Mouse (Mus musculus): ENCODE measurements around the gene Col25a1.

Gene Col25a1

DNA sequence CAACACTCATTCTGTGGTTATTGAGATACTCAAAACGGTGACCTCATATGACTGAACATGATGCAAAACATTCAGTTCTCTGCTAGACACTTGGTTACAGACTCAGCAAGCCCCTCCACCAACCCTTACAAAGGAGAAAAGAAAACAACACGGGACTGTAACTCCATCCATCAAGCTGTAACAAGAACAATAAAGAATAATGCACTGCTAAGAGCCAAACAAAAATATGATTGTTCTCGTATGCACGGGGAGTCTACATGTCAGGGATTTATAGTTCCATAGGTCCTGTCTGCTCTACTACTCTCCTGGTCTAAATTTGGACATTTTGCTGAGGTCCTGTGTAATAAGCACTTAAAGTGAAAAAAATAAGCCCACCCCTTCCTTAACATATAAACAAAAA, 29.6 kb downstream of the Col25a1 start:
- in situ Hi-C loops (cut with MboI) = no loop called here

DNA sequence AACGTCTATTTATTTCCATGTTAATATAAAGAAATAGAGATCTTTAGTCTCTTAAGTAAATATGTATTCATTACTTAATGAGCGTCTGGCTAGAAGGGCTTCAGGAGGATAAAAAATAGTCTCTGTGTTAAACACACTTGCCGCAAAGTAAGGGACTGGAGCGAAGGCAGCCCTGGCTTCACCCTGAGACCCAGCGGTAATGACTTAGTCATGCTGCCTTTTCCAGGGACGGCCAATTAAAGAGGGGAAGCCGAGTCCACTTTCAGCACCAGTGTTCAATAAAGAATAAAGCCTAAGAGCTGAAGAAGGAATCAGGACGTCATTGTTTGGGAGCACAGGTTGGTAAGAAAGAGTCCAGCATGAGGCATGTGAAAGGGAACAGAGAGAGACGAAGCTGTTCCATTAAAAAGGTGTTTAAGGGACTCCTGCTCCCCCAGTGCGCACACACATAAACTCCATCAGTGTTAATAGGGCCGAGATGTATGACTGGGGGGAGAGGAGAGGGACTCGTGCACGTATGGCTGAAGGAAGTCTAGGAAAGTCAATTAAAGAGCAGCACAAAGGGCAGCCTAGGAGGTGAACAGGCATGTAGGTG, 30.1 kb downstream of the Col25a1 start:
- in situ Hi-C loops (cut with MboI) = no loop called here

- in situ Hi-C loops (cut with MboI) = no loop called here
Measured at GRCm38 (mm10) chr3:130166875-130167274, 35.6 kb downstream of the Col25a1 start.

DNA sequence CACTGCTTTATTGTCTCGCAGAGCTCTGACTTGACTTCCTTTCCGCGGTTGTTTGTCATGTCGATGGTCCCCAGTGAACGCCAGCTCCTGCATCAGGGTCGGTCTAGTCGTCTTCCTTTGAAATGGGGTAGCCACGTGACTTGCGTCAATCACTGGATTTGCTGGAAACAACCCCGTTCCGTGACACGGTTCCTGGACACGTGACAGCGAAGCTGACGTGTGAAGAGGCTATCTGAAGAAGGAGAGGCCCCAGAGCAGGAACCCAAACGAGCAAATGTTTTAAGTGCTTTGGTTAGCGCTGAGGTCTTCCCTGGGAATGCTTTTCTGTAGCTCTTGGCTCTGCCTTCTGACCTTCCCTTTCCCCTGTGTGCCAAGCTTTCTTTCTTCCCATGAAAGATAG, 41.5 kb downstream of the Col25a1 start:
- in situ Hi-C loops (cut with MboI) = no loop called here

- in situ Hi-C loops (cut with MboI) = no loop called here
Measured at GRCm38 (mm10) chr3:130180181-130180940, 49.1 kb downstream of the Col25a1 start.

GRCm38 (mm10) chr3:130180964-130181590, 49.8 kb downstream of the Col25a1 start:
- in situ Hi-C loops (cut with MboI) = no loop called here

DNA sequence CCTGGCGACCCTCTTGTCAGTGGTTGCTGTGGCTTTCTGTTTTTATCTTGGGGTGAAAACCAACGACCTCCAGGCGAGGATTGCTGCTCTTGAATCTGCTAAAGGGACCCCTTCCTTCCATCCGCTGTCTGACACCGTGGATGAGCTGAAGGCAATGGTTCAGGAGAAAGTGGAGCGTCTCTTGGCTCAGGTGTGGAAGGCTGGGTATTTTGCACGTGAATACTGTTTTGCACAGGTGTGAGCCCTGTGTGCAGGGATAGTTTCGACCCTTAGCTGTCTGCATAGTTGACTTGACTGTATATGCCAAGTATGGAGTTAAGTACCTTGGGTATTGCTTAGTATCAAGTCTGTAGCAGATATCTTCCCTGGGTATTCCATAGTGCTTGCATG, 50.3 kb downstream of the Col25a1 start:
- in situ Hi-C loops (cut with MboI) = no loop called here

GRCm38 (mm10) chr3:130182450-130182849, 51.1 kb downstream of the Col25a1 start:
- in situ Hi-C loops (cut with MboI) = no loop called here

- in situ Hi-C loops (cut with MboI) = no loop called here
Measured at GRCm38 (mm10) chr3:130185111-130185510, 53.8 kb downstream of the Col25a1 start.

DNA sequence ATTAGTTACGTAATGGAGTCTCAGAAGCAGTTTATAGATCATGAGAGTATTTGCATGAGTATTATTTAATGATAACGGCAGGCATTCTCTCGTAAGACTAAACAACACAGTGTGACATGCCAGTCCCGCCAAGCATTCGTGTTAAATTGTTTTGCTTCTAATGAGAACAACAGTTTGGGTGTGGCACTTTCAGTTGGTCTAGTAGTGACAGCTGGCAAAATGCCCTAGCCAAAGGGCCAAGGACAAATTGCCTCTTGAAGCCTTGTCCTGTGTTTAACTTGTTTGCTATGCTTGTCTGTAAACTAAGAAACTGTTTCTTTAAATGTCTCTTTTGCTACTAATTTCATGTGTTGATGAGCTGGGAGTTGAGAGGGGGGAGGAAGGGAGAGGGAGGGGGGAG, 56.3 kb downstream of the Col25a1 start:
- in situ Hi-C loops (cut with MboI) = no loop called here

- in situ Hi-C loops (cut with MboI) = no loop called here
Measured at GRCm38 (mm10) chr3:130193450-130193849, 62.1 kb downstream of the Col25a1 start.

GRCm38 (mm10) chr3:130214631-130215030, 83.3 kb downstream of the Col25a1 start:
- in situ Hi-C loops (cut with MboI) = no loop called here

DNA sequence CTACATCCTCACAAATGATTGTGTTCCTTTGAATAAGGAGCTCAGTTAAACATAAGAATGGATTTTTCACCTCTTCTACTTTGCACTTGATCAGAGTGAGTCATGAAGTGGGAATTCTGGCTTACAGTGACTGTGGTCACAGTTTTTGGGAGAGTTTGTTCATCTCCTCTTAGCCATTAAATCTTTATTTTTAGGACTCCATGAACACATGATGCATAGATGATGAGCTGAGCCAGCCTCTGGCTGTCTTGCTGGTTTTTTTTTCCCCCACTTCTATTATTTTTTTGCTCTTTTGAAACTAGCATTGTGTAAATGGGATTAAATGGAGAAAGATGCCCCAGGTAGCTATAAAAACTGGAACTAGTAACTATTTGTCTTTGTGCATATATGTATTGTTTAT, 84.8 kb downstream of the Col25a1 start:
- in situ Hi-C loops (cut with MboI) = no loop called here

GRCm38 (mm10) chr3:130216646-130217045, 85.3 kb downstream of the Col25a1 start:
- in situ Hi-C loops (cut with MboI) = no loop called here

DNA sequence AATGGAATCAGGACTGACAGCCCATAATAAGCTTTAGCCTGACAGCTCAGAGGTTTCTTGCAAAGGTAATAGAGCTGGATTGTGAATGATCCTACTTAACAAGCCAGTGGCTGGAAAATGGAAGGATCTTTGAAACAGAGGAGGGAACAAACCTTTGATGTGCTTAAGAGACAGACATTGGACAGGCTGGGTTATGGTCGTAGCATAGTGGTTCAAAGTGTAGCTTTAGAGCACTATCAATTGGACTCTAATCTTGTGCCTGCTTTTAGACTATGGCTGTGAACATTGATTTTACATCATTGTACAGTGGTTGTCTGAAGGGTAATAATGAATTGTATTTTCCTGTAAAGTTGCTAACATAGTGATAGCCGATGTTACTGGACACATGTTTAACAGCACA, 86.4 kb downstream of the Col25a1 start:
- in situ Hi-C loops (cut with MboI) = no loop called here

DNA sequence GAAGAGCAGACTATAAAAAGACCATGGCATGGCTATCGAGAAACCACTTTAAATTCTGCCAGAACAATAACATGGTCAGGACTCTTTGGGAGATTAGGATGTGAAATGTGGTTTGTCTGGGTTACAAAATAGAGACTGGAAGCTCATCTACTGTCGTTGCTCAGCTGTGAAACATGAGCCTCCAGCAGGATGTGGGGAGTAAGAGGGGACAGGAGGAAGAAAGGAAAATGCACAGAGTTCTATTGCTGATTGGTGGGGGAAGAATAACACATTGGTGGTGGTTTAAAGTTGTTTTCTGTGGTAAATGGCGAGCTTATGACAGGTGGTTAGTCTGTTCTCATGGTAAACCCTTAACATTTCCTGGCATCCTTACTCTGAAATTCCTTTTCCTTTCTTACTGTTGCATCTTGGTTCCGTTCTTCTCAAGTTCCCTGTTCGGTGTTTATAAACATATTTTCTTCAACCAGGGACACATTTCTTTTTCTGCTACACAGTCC, 87.0 kb downstream of the Col25a1 start:
- in situ Hi-C loops (cut with MboI) = no loop called here

DNA sequence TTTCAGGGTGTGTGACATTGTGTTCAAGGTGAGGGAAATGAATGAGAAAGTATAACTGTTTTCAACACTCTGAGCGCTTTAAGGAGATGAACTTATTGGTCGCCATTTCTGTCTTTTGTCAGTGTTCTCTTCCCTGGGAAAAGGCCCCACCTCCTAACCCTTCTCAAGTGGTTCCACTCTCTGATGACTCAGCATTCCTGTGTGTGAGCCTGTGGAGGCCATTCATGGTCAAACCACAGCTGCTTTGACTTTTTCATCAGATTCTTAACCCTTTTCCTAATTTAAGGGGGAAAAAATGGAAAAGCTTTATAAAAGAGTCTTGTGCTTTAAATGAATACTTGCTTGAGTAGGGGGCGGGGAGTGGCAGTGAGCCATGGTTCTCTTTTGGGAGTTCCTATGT, 89.5 kb downstream of the Col25a1 start:
- in situ Hi-C loops (cut with MboI) = no loop called here

DNA sequence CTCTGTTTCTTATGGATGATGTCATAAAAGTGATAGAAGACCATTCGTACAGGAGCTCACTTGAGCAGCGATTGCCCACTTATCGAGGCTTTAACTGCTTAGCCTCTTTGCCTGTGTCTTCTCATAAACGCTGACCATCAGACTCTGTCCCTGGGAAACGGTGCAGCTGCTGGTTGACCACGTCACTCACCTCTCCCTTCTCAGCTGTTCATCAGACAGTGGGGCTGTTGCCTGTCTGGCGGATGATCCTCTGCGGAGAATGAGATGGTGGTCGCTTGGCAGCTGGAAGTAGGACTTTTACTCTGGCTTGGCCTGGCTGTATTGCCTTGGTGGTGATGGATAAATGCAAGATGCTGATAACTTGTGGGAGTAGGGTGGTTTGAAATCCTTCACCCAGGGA, 96.9 kb downstream of the Col25a1 start:
- in situ Hi-C loops (cut with MboI) = no loop called here

DNA sequence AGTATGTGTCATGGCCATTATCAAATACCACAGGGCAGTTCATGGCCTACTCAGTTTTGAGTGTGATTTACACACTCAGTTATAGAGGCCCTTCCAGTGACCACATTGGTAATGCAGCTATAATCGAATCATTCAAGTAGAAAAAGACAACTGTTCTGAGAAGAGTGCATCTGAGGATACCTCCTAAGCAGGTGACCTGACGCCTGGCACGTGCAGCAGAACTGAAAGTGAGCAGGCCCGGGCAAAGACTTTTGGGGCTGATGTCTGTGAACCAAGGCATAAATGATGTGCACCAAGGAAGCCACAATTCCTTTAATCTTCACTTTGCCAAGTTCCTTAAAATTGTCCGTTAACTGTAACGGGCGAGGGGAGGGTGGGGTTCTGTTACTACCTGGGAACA, 101.6 kb downstream of the Col25a1 start:
- in situ Hi-C loops (cut with MboI) = no loop called here

- in situ Hi-C loops (cut with MboI) = no loop called here
Measured at GRCm38 (mm10) chr3:130235233-130235632, 103.9 kb downstream of the Col25a1 start.

- in situ Hi-C loops (cut with MboI) = no loop called here
Measured at GRCm38 (mm10) chr3:130236129-130236528, 104.8 kb downstream of the Col25a1 start.

GRCm38 (mm10) chr3:130237852-130238251, 106.6 kb downstream of the Col25a1 start:
- in situ Hi-C loops (cut with MboI) = no loop called here

GRCm38 (mm10) chr3:130241924-130242323, 110.6 kb downstream of the Col25a1 start:
- in situ Hi-C loops (cut with MboI) = no loop called here
